Mouse (Mus musculus) urinary bladder, postnatal 36 days (tissue): ENCODE data around the gene Fmo5.

Experiments
- DNase-seq, 2 experiments: peaks; one replicate each; pipeline ENCODE4 v3.0.0; 2022; ENCODE audit warnings: low spot score in 2 of 2, mixed read lengths in 1 of 2

Gene Fmo5

GRCm38 (mm10) chr3:97631258-97631860, 2.8 kb downstream of the Fmo5 start:
- DNase-seq, result no peak

- DNase-seq, result no peak
Observed at GRCm38 (mm10) chr3:97633456-97633855, 4.9 kb downstream of the Fmo5 start.

- DNase-seq, result peak in 1 of 2 experiments; percentile 82
Observed at GRCm38 (mm10) chr3:97634288-97634761, 5.7 kb downstream of the Fmo5 start.

- DNase-seq, result no peak
Observed at GRCm38 (mm10) chr3:97641396-97641795, 12.8 kb downstream of the Fmo5 start.

DNA sequence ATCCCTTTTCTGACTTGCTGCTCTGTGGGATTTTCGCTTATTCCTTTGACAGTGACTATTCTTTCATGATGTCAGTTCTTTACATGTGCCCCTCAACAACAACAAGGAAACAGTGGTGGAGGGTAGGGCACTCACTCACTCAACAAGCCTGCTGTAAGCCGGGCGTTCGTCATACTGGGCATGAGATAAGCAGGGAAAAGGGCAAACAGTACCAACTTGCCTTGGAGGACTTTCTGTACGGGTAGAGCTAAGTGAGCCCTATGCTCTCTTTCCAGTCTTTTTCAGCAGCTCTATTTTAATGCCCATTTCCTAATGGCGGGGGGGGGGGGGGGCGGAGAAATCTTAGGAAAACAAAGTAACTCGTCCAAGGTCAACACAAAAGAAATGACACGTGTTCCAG, 13.4 kb downstream of the Fmo5 start:
- DNase-seq, result no peak

DNA sequence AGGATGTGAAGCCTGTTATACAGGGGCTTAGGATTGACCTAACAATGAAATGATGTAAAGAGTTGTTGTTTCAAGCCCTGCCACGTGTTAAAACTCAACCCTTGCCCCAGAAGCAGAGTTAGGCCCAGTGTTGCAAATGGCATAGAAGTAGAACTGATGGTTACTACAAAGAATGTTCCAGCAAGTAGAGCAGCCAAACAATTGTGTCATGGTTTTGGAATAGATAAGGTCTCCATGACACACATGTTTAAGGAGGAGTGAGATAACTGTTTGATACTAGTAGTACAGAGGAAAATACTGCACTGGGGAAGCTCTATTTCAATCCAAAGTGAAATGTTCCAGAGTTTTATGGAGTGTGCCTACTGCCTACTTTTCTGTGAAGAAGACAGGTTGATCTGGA, 19.9 kb downstream of the Fmo5 start:
- no peak for DNase-seq

GRCm38 (mm10) chr3:97649022-97649421, 20.4 kb downstream of the Fmo5 start:
- no peak for DNase-seq

GRCm38 (mm10) chr3:97649469-97649868, 20.9 kb downstream of the Fmo5 start:
- no peak for DNase-seq

- DNase-seq, result no peak
Observed at GRCm38 (mm10) chr3:97651604-97652003, 23.0 kb downstream of the Fmo5 start.

DNA sequence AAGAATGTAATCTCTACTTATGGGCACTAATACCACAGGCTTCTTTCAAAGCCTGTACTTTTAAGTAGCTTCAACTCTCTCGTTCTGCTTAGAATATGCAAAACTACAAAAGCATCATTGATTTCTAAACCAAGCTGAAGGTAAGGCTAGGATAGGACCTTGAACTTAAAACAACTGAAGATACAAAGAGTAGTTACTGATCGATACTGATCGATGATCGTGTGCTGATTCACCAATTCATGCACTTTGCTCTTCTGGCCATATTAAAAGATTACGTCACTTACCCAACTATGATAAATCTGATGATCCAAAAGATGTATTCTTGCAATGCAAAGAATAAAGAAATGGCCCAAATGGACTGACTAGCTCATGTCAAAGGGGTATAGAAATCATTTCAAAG, 25.2 kb downstream of the Fmo5 start:
- no peak for DNase-seq

DNA sequence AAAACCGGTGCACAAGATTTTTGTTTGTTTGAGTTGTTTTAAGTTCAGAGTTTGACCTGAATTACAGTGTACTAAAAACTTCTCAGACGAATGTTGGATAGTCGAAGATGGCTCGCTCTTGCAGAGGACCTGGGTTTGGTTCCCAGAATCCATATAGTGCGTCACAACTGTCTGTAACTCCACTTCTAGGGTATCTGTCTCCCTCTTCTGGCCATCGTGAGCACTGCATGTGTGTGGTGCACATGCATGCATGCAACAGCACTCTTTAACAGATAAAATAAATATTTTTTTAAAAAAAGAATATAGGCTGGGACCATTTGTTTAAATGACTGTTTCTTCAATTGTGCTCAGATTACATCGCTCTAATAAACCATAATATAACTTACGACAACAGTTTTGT, 26.3 kb downstream of the Fmo5 start:
- peak in 1 of 2 experiments; percentile 52 for DNase-seq

DNA sequence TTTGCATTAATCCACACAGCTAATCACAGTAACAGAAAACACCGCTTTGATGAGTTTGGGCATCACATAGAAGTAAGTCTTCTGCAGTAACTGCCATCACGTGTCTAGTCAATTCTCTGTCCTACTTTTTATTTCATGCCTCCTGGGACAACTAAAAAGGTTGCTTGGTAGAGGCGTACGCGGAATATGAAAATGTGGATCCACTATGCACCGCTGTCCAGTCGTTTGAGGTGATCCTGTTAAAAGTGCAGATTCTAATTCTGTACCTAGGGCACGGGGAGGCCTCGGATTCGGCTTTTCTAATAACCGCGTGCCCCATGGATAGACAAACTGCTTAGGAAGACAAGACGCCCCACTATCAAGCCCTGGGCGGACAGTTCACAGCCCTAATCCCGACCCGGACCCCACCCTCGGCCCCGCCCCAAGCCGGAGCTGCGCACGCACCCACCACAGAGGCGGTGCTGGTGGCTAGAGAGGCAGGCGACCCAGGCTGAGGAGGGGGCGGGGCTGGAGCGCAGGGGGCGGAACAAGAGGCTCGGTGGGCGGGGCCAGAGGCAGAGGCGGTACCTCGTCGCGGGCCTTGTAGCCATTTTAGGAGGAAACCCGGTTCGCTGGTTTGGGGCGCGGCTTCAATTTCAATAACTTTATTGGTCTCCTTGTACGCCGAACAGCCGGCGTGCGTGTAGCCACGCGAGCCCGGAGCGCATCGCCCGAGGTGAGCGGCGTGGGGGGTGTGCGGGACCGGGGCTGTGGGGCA, 29.2 kb downstream of the Fmo5 start, which contains the start of gene Prkab2:
Prkab2 (plus strand) TSS at position 539 of the 757 bp plus-strand sequence.
- peak; percentile 98 to 100 for DNase-seq

DNA sequence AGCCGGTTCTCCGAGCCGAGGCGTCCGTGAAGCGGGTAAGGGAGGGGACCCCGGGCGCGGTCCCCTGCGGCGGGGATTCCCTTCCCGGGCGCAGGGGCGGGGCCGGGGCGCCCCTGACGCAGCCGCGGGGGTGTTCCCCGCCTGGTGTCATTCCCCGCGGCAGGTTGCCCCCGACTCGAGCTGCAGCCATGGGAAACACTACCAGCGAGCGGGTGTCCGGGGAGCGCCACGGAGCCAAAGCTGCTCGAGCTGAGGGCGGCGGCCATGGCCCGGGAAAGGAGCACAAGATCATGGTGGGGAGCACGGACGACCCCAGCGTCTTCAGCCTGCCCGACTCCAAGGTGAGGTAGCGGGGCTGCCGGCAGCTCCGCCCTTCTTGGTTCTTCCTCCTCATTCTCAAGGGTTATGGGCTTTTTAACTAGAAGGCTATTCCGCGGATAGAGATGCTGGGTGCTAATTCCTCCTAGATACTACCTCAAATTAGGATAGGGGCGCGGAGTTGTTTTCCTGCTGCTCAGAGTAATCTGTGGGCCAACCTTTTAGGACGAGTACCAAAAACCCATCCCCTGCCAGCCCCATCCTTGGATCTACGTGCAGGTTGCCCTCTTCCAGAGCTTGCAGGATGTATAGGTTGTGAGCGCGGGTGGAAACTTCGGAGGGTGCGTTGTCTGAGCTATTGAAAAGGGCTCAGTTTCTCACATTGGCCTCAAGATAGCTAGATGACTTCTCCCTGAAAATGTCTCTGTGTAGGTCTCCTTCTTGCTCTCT, 30.0 kb downstream of the Fmo5 start:
- no peak for DNase-seq

- no peak for DNase-seq
Observed at GRCm38 (mm10) chr3:97659746-97660145, 31.1 kb downstream of the Fmo5 start.

DNA sequence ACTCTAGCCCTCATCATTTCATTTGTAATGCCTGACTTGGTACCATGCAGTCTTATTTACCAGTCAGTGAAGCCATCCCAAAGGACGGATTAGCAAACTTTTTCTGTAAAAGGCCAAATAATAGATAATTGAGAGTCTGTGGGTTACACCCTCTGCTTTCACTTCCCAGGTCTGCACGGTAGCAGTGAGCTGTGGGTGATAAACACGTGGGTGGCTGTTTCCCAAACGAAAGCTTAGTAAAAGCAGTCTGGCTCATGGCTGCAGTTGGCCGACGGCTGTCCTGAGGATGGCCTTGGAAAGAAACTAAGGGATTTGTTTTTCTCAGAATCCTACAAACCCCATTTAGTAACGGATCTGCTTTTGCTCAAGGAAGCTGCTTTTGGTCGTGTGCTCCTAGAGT, 32.6 kb downstream of the Fmo5 start:
- DNase-seq, result no peak

DNA sequence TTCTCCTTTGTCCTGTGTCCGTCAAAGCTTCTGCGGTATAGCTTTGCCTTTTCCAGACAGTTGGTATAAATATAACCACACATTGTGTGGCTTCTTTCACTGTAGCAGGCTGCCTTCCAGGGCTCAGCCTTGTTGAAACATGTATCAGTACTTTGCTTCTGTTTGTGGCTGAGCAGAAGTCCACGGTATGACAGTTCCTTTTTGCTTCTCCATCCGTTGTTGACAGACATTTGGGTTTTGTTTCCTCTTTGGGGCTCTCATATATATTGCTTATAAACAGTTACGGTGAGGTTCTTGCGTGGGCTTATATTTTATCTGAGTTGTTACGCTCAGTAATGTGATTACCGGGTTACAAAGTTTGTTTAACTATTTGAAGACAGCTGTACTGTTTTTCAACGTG, 36.9 kb downstream of the Fmo5 start:
- no peak for DNase-seq

DNA sequence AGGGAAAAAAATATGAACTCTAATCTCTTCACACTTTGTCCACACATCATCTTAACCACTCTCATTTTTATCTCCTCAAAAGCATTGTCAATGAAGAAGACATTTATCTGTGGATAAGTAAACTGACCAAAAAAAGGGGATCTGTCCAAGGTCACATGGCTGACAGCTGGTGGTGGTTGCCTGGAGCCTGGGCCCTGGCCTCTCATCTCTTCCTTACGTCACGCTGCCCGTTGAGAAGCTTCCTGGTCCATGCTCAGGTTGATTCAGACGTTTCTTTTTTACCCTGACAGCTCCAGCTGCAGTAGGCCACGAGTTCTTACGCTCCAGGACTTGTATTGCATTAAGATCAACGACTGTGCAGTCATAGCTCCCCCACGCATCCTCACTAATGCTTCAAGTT, 37.5 kb downstream of the Fmo5 start:
- no peak for DNase-seq

- DNase-seq, result no peak
Observed at GRCm38 (mm10) chr3:97667093-97667675, 38.6 kb downstream of the Fmo5 start.

- DNase-seq, result no peak
Observed at GRCm38 (mm10) chr3:97674644-97675110, 46.1 kb downstream of the Fmo5 start, which contains the start of gene Gm17651. Gm17651 (minus strand) TSS chr3:97674694.

DNA sequence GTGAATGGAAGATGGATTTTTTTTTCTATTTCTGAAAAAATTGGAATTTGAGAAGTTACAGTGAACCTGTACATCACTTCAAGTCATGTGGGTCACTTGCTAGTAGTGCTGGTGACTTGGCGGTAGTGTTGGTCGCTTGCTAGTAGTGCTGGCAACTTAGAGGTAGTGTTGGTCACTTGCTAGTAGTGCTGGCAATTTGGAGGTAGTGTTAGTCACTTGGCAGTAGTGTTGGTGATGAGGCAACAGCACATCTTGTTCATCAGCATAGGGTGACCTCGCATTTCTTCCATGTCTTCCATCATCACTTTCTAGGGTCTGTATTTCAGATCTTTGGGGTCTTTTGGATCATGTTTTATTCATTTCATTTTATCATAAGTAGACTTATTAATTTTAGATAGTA, 47.5 kb downstream of the Fmo5 start:
- DNase-seq, result no peak

GRCm38 (mm10) chr3:97678416-97678815, 49.8 kb downstream of the Fmo5 start:
- DNase-seq, result no peak
